Mouse (Mus musculus) left cerebral cortex, postnatal 36 days (tissue): ENCODE measurements at regions not wholly inside any gene's neighbourhood (a gene's known extent, or its start where the extent isn't known, plus 50 kb on each side); places are given as distances from the start of the nearest gene placed in this dataset.

Experiments
- DNase-seq, 2 experiments: peaks; one replicate each; pipeline ENCODE4 v3.0.0; 2021 to 2022; ENCODE audit warnings: low spot score in 2 of 2, mixed read lengths in 1 of 2
- intact Hi-C: fragments of 180-260 bp; cut with DNase I; formaldehyde crosslinking; loops from one replicate; pipeline ENCODE4 v1.15.1; 2025

DNA sequence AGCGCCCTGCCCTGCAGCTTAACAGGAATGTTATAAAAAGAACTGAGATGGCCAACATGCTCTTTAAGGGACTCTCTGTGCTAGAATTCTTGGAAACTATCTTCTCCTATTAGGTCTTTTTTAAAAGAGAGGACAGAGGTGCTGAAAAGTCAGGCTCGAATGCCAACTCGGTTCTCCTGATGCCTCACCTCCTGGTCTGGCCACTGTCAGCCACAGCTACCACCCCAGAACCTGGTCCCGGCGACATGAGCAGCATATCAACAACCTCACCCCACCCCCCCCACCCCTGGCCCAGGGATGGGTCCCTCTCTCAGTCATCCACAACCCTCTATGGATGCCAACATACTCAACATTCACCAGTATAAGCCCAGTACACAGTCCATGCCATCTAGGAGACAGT, 49.8 kb upstream of the Rgma start:
- intact Hi-C loops, result loop anchor here (10.0 kb wide), 1 partner anchor 49 kb away; the partner anchor contains the start of gene Rgma
- no peak for DNase-seq
